Mouse (Mus musculus) embryonic facial prominence, embryonic 15.5 days (tissue): ENCODE results near the gene Gas2l1. TPM values are rescaled to one million over a fixed set of nuclear protein-coding genes. Genes with fewer than 3 reads are reported as not detected.

Experiments used
- ATAC-seq: fragments of 200-750 bp; cut with Nextera tagmentation; 2 replicates; pipeline ENCODE4 v1.8.0; 2017; ENCODE audit warnings: low read depth, moderate TSS enrichment; ENCODE audit not compliant: insufficient number of reproducible peaks, low FRiP score, low TSS enrichment
- H3K27ac ChIP-seq: fragments of 300-500 bp; sonication (generic); replicated peaks from 2 replicates; pipeline ENCODE4 v1.5.1; 2015; ENCODE audit warnings: mild to moderate bottlenecking, inconsistent platforms
- H3K27me3 ChIP-seq: fragments of 300-500 bp; sonication (generic); 2 replicates; pipeline ENCODE4 v1.6.1; 2015; ENCODE audit warnings: inconsistent platforms
- H3K36me3 ChIP-seq: fragments of 300-500 bp; sonication (generic); 2 replicates; pipeline ENCODE4 v1.6.1; 2015; ENCODE audit warnings: mild to moderate bottlenecking, inconsistent platforms
- H3K4me1 ChIP-seq: fragments of 300-500 bp; sonication (generic); 2 replicates; pipeline ENCODE4 v1.6.1; 2015; ENCODE audit warnings: inconsistent platforms
- H3K4me2 ChIP-seq: fragments of 300-500 bp; sonication (generic); replicated peaks from 2 replicates; pipeline ENCODE4 v1.6.1; 2015; ENCODE audit warnings: mild to moderate bottlenecking, inconsistent platforms
- H3K4me3 ChIP-seq: fragments of 300-500 bp; sonication (generic); replicated peaks from 2 replicates; pipeline ENCODE4 v1.5.1; 2015; ENCODE audit warnings: mild to moderate bottlenecking, inconsistent platforms
- H3K9ac ChIP-seq: fragments of 300-500 bp; sonication (generic); 2 replicates; pipeline ENCODE4 v1.6.1; 2015; ENCODE audit warnings: inconsistent platforms
- H3K9me3 ChIP-seq: fragments of 300-500 bp; sonication (generic); replicated peaks from 2 replicates; pipeline ENCODE4 v1.6.1; 2016; ENCODE audit warnings: inconsistent platforms
- WGBS: fragments of 180-500 bp; shearing (Covaris S2); methylation state at CpG from one replicate; pipeline ENCODE4 v1.1.7; 2015; 5-methylcytosine and 5-hydroxymethylcytosine counted together
- polyA plus RNA-seq: library from polyadenylated mRNA; unstranded; fragments of >200 nt; fragmentation: Nextera tagmentation; extraction: Ambion mirVana; gene quantifications from 2 replicates; pipeline ENCODE4 v1.2.1, GENCODE M21; 2015

The Gas2l1 gene
- polyA plus RNA-seq, 1 experiment from 2014 or later, result 43.3 TPM

DNA sequence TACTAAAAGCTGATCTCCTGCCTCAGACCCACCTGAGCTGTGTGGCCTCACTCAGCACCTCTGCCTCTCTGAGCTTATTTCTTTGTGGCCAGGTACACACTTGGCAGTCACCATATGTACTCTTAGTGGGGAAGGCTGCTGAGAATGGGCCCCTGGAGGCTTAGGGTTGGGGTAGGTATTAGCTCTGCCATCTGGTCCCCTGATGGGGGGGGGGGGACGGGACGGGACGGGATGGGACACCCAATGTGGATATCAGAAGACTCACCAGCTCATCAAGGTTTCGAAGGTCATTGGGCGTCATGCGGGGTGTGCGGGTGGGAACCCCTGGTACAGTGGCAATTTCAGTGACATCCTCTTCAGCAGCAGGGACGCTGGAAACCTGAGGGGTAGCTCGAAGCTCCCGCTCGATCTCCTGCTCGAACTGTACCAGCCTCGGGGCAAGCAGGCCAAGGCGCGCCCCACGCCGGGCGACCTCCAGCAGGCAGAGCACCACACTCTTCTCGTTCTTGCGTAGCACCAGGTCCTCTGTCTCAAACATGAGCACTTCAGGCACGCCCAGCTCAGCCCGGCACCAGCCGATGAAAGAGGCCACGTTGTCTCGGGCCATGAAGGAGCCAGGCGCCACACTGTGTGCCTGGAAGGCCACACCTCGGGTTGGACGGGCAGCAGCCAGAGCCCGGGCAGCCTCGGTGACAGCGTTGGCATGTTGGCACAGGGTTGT lies 1.4 kb downstream of the Gas2l1 start:
- H3K36me3 ChIP-seq, result peaks cover 10% of the 10 kb centered on the region
- H3K4me3 ChIP-seq, result peak overlapping the region; percentile 73
- no peak overlapping the region for H3K9ac ChIP-seq
- WGBS, result 52% methylated on average over 31 of the region's 31 CpGs
- no peak for ATAC-seq
- no peaks in the 10 kb centered on the region for H3K9me3 ChIP-seq
- peaks cover 54% of the 10 kb centered on the region for H3K27me3 ChIP-seq
- H3K4me1 ChIP-seq, result peaks cover 56% of the 10 kb centered on the region
- no peak overlapping the region for H3K27ac ChIP-seq
- peak overlapping the region; percentile 91 for H3K4me2 ChIP-seq

DNA sequence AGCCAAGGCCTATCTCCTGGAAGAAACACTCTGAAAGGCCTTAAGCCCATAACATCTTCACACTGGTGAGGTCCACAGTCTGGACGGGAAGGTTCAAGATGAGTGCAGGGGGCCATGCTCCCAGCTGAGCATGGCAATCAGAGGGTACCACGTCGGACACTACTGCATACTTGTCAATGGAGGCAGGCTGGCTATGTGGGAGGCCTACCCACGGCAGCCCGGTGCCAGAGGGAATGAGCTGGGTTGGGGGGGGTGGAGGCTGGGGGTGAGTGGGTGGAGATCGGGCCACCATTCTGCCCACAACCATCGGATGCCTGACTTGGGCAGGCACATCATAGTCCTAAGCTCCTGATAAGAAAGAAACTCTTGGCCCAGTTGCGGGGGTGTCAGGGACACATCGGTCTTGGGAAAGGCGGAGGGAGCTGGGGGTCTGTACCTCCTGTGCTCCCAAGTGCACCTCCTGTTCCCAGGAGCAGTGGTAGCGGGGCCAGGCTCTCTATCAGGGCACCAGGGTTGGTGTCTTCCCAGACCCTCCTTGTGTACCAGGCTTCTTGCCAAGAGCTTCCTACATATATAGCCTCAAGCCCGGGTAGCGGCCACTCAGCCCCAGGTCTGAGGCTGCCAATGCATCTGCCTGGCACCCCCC lies 2.1 kb downstream of the Gas2l1 start:
- Histone ChIP-seq H3K27me3 (peaks cover 60% of the 10 kb centered on the region), H3K9ac (no peak overlapping the region), H3K4me1 (peaks cover 62% of the 10 kb centered on the region), H3K4me3 (no peak overlapping the region), H3K27ac (no peak overlapping the region), H3K4me2 (peak overlapping the region; percentile 75; the same call in 1 of the 2 replicates), H3K36me3 (peaks cover 3% of the 10 kb centered on the region), H3K9me3 (no peaks in the 10 kb centered on the region)
- 66% methylated on average over 13 of the region's 13 CpGs for WGBS
- ATAC-seq, result no peak

DNA sequence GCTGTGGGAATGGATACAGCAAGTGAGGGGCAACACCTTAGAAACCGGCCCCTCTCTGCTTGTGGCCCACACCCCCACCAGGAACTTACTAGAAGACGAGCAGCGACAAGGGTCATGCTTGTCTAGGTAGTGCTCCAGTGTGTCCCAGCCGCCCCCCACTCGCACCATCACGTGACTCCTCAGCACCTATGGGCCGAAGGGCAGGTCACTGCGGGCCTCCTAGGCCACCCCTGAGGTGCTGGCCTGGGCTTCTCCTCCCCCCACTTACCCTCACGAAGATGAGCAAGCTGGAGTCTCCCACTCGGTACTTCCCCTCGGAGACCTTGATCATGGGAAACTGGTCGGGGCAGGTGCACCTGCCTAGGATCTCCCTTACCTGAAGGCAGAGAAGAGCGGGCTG lies 2.8 kb downstream of the Gas2l1 start:
- ATAC-seq, result no peak
- 0 out of 2 replicates have a peak overlapping the region, but pooled peaks have one; percentile 1 for H3K9ac ChIP-seq
- WGBS, result 25% methylated on average over 13 of the region's 13 CpGs
- H3K27me3 ChIP-seq, result peaks cover 66% of the 10 kb centered on the region
- H3K4me3 ChIP-seq, result peak overlapping the region; percentile 33
- no peak overlapping the region for H3K27ac ChIP-seq
- no peaks in the 10 kb centered on the region for H3K36me3 ChIP-seq
- peaks cover 69% of the 10 kb centered on the region for H3K4me1 ChIP-seq
- H3K9me3 ChIP-seq, result no peaks in the 10 kb centered on the region
- H3K4me2 ChIP-seq, result peak overlapping the region; percentile 75

DNA sequence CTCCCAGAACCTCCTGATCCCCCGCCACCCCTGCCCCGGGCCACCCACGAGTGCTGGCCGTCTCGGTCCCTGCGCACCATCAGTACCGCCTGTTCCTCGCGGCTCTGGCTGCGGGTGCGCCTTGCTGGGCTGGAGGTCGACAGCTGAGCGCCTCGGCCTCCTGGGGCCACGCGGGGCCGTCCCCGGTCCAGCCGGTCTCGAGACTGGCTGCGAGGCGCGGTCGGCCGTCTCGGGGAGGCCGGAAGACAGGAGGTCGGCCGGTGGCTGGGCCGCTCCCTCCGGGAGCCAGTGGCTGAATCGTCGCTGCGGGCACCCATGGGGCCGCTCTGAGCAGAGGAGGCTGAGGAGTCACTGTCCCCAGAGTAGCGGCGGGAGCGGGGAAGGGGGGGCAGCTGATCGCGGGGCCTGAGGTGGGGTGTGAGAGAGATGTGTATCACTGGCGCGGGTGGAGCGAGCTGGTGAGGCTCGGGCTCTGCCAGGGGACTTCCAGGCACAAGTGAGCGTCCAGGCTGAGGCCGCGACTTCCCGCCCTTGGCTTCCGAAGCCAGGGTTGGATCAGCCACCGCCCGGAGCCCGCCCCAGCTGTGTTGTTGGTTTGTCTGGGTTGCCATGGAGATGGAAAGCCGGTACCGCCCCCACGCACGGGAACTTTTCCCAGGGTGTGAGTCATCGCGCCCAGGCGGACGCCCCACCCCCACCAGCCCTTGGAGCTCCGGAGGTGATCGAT lies 3.6 kb downstream of the Gas2l1 start:
- Histone ChIP-seq H3K4me2 (peak overlapping the region; percentile 75), H3K9ac (no peak overlapping the region), H3K27ac (no peak overlapping the region), H3K4me3 (peak overlapping the region; percentile 33), H3K36me3 (no peaks in the 10 kb centered on the region), H3K9me3 (no peaks in the 10 kb centered on the region), H3K27me3 (peaks cover 74% of the 10 kb centered on the region), H3K4me1 (peaks cover 72% of the 10 kb centered on the region)
- ATAC-seq, result peak; percentile 27
- 4% methylated on average over 62 of the region's 62 CpGs for WGBS

DNA sequence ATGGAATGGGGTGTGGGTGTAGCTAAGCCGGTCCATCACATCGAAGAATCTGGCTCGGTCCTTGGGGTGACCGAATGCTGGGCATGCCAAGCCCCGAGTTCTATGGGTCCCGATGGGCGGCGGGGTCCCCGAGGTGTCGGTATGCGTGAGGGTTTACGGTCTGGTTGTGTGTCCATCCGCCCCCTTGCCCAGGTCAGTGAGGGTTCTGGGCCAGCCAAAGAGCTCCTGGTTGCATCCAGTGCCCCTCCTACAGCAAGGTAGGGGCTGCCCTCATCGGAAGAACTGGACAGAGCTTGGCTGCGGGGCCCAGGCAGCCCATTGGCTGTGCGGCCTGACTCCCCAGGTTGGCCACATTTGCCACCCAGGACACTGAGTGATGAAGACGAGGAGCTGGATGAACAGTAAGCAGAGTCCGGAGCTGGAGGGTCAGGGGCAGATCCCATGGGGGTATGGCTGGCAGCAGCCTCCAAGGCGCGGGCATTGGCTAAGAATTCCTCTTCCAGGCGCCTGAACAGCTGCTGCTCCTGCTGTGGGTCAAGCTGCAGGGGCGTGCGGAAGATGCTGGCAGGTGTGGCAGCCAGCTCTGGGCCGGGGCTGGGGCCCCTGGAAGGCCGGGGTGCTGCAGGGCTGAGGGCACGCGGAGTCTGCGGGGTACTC lies 4.2 kb downstream of the Gas2l1 start:
- no peak overlapping the region for H3K27ac ChIP-seq
- H3K27me3 ChIP-seq, result peaks cover 81% of the 10 kb centered on the region
- H3K4me2 ChIP-seq, result peak overlapping the region; percentile 75
- no peaks in the 10 kb centered on the region for H3K36me3 ChIP-seq
- H3K4me1 ChIP-seq, result peaks cover 79% of the 10 kb centered on the region
- H3K4me3 ChIP-seq, result peak overlapping the region; percentile 33
- 59% methylated on average over 28 of the region's 28 CpGs for WGBS
- no peak overlapping the region for H3K9ac ChIP-seq
- no peak for ATAC-seq
- no peaks in the 10 kb centered on the region for H3K9me3 ChIP-seq

DNA sequence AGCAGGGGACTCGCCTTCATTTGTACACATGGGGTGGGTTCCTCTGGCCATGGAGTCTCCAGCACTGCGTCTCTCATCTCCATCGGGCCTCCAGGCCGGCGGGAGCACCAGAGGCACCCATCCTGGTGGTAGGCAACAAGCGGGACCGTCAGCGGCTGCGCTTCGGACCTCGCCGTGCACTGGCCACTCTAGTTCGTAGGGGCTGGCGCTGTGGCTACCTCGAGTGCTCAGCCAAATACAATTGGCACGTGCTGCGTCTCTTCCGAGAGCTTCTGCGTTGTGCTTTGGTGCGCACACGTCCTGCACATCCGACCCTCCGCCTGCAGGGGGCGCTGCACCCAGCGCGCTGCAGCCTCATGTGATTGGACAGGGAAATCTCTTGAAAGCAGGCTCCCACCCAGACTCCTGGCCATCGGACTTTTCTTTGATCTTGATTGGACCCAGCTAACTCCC lies 5.4 kb downstream of the Gas2l1 start:
- Histone ChIP-seq H3K4me3 (no peak overlapping the region), H3K36me3 (no peaks in the 10 kb centered on the region), H3K4me1 (peaks cover 77% of the 10 kb centered on the region), H3K27ac (no peak overlapping the region), H3K27me3 (peaks cover 90% of the 10 kb centered on the region), H3K4me2 (0 out of 2 replicates have a peak overlapping the region, but pooled peaks have one; percentile 6), H3K9ac (no peak overlapping the region), H3K9me3 (no peaks in the 10 kb centered on the region)
- ATAC-seq, result no peak
- WGBS, result 9% methylated on average over 27 of the region's 27 CpGs

DNA sequence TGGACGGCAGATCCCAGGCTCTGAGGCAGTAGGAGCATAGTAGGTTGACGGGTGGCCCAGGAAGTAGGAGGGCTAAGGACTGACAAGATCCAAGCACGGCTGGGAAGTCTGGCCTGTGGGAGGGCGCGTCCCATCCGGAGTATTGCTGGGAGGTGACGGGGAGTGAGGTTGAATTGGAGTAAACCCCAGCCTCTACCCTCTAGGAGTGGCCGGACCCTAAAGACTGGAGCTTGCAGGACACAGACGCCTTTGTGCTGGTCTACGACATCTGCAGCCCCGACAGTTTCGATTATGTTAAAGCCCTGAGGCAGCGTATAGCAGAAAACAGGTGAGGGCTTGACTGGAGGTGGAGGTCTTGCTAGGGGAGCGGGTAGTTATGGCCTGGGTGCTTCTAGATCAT lies 5.9 kb downstream of the Gas2l1 start:
- 0 out of 2 replicates have a peak overlapping the region, but pooled peaks have one; percentile 4 for H3K4me3 ChIP-seq
- no peak overlapping the region for H3K27ac ChIP-seq
- H3K27me3 ChIP-seq, result peaks cover 90% of the 10 kb centered on the region
- H3K9ac ChIP-seq, result no peak overlapping the region
- H3K4me1 ChIP-seq, result peaks cover 72% of the 10 kb centered on the region
- ATAC-seq, result no peak
- no peaks in the 10 kb centered on the region for H3K36me3 ChIP-seq
- H3K9me3 ChIP-seq, result no peaks in the 10 kb centered on the region
- H3K4me2 ChIP-seq, result 0 out of 2 replicates have a peak overlapping the region, but pooled peaks have one; percentile 6
- 14% methylated on average over 14 of the region's 14 CpGs for WGBS

DNA sequence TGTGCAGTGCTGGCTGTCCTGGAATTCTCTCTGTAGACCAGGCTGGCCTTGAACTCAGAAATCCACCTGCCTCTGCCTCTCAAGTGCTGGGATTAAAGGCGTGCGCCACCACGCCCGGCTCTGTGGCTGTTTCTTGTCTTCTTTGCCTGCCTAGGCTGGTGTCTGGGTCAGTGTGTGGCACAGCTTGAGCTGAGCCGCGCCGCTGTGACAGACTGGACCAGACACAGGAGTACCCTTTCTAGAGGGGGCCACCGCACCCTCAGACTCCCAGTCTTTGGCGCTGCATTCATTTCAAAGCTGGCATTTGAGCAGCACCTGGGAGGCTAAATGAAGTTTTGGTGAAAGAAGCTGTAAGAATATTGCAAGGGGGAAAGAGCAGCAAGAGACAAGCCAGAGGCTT lies 6.3 kb downstream of the Gas2l1 start:
- no peak for ATAC-seq
- whole genome bisulfite sequencing, result 27% methylated on average over 9 of the region's 9 CpGs
- Histone ChIP-seq H3K9me3 (no peaks in the 10 kb centered on the region), H3K9ac (no peak overlapping the region), H3K4me1 (peaks cover 68% of the 10 kb centered on the region), H3K27ac (no peak overlapping the region), H3K36me3 (no peaks in the 10 kb centered on the region), H3K4me2 (no peak overlapping the region; the same call in 1 of the 2 replicates), H3K27me3 (peaks cover 86% of the 10 kb centered on the region), H3K4me3 (0 out of 2 replicates have a peak overlapping the region, but pooled peaks have one; percentile 4)

DNA sequence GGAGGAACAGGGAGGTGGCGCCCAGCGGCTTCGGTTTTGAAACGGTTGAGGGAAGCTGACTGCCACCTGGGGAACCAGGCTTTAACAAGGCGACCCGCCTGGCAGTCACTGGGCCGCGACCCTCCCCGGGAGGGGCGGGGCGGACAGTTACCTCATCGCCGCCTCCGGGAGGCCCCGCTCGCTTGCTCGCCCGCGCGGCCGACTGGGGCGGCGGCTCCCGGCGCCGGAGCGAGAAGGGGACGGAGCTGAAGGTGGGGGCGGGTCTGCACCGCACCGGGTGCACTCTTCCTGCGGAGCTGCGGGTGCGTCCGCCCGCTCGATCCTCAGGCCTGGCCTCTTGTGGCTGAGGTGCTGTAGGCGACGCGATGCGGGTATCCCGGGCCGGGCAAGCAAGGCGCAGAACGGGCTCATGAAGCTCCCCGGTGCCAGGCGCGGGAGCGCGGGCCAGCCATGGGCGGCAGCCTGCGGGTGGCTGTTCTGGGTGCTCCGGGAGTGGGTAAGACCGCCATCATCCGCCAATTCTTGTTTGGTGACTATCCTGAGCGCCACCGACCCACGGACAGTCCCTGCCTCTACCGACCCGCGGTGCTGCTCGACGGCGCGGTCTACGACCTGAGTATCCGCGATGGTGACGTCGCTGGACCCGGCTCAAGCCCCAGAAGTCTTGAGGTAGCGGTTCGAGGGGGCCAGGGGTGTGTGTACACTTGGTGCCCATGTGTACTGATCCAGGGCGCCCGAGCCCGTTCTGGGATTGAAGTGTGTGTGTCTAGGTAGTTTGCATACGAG lies 7.1 kb downstream of the Gas2l1 start, which contains the start of gene Rasl10a:
Gene Rasl10a, plus strand, starts transcription at position 273 of the 786 bp plus-strand sequence.
- peak within 1 kb of the TSS; percentile 50 for H3K4me3 ChIP-seq
- no peak within 1 kb of the TSS for H3K27ac ChIP-seq
- H3K4me1 ChIP-seq, result peaks cover 60% of the 10 kb centered on the region
- WGBS, result 1% methylated on average over 77 of the region's 77 CpGs
- H3K27me3 ChIP-seq, result peaks cover 79% of the 10 kb centered on the region
- H3K9me3 ChIP-seq, result no peaks in the 10 kb centered on the region
- peak within 1 kb of the TSS; percentile 97 for H3K4me2 ChIP-seq
- no peak for ATAC-seq
- no peaks in the 10 kb centered on the region for H3K36me3 ChIP-seq
- peak within 1 kb of the TSS; percentile 26; the same call in 1 of the 2 replicates for H3K9ac ChIP-seq

DNA sequence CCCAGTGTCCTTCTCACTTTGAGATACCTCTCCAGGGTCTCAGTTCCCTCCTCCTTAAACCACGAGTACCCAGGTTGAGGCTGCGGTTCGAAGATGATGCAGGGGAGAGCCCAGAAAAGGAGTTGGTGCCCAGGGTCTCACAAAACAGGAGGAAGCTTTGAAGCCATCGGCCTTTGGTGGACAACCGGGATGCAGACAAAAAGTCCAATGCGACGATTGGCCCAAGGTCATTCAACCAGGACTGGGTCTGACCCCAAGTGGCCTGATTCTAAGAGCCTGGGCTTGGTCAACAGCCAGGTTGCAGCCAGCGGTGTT lies 7.6 kb downstream of the Gas2l1 start:
- peaks cover 55% of the 10 kb centered on the region for H3K4me1 ChIP-seq

More for the DNA sequence above, 7.6 kb downstream of the Gas2l1 start:
- Histone ChIP-seq H3K27me3 (peaks cover 73% of the 10 kb centered on the region), H3K4me3 (peak overlapping the region; percentile 50), H3K36me3 (no peaks in the 10 kb centered on the region), H3K9me3 (no peaks in the 10 kb centered on the region), H3K9ac (no peak overlapping the region), H3K4me2 (peak overlapping the region; percentile 97), H3K27ac (no peak overlapping the region)
- no peak for ATAC-seq
- 20% methylated on average over 8 of the region's 8 CpGs for WGBS
